Mouse (Mus musculus) heart, adult 2 months (tissue): ENCODE results near the gene Pgm5. TPM values are rescaled to one million over a fixed set of nuclear protein-coding genes. Genes with fewer than 3 reads are reported as not detected.

Source experiments
- DNase-seq, 2 experiments: peaks; one replicate each; pipeline ENCODE4 v3.0.0; 2021
- H3K27ac ChIP-seq: fragments of 200-600 bp; 2 replicates; pipeline ENCODE4 v1.8.1; 2022
- H3K27me3 ChIP-seq: fragments of 200-500 bp; 2 replicates; pipeline ENCODE4 v1.6.1; 2012; ENCODE audit warnings: mild to moderate bottlenecking, low read length, inconsistent platforms, mixed read lengths; ENCODE audit not compliant: control insufficient read depth, insufficient read depth
- H3K36me3 ChIP-seq: fragments of 200-500 bp; 2 replicates; pipeline ENCODE4 v1.6.1; 2012; ENCODE audit warnings: low read length, inconsistent platforms; ENCODE audit not compliant: control insufficient read depth, insufficient read depth
- H3K4me1 ChIP-seq: fragments of 200-500 bp; 2 replicates; pipeline ENCODE4 v1.6.1; 2011; ENCODE audit warnings: low read length; ENCODE audit not compliant: control insufficient read depth, insufficient read depth
- H3K4me3 ChIP-seq: fragments of 200-600 bp; 2 replicates; pipeline ENCODE4 v1.8.1; 2022
- H3K79me2 ChIP-seq: fragments of 200-500 bp; replicated peaks from 2 replicates; pipeline ENCODE4 v1.6.1; 2012; ENCODE audit warnings: mild to moderate bottlenecking, inconsistent platforms, low read length, moderate library complexity, mixed read lengths; ENCODE audit not compliant: control insufficient read depth, insufficient read depth
- H3K9ac ChIP-seq: fragments of 200-500 bp; 2 replicates; pipeline ENCODE4 v1.6.1; 2012; ENCODE audit warnings: low read depth, mild to moderate bottlenecking, control low read depth, inconsistent platforms, low read length, mixed read lengths
- CTCF ChIP-seq: fragments of 200-600 bp; IDR thresholded peaks from 2 replicates; pipeline ENCODE4 v1.8.1; 2022; ENCODE audit warnings: antibody characterized with exemption, mild to moderate bottlenecking, moderate library complexity
- EP300 ChIP-seq: fragments of 200-500 bp; IDR thresholded peaks from 2 replicates; pipeline ENCODE4 v1.6.1; 2011; ENCODE audit warnings: low read depth, low read length, control low read depth; ENCODE audit not compliant: insufficient read depth
- POLR2A ChIP-seq: fragments of 200-500 bp; IDR thresholded peaks from 2 replicates; pipeline ENCODE4 v1.6.1; 2011; ENCODE audit warnings: mild to moderate bottlenecking, low read depth, low read length, control low read depth; ENCODE audit not compliant: insufficient read depth
- WGBS: fragments of 180-500 bp; shearing (Covaris S2); methylation state at CpG from one replicate; pipeline ENCODE4 v1.1.7; 2018; 5-methylcytosine and 5-hydroxymethylcytosine counted together
- intact Hi-C: fragments of 180-260 bp; cut with DNase I; formaldehyde crosslinking; loops from one replicate; pipeline ENCODE4 v1.15.1; 2025
- polyA plus RNA-seq: library from polyadenylated mRNA; depleted of rRNA; stranded (reverse); fragments of >200 nt; gene quantifications from 2 replicates; pipeline ENCODE4 v1.2.3, GENCODE M21; 2012
- total RNA-seq, 2 experiments: library from RNA; stranded (reverse); gene quantifications; 2 replicates each; pipeline ENCODE4 v1.2.3; 2021

Pgm5 gene
- total and polyA plus RNA-seq, 3 experiments, result 48.6 to 103 (median 93.8) TPM

DNA sequence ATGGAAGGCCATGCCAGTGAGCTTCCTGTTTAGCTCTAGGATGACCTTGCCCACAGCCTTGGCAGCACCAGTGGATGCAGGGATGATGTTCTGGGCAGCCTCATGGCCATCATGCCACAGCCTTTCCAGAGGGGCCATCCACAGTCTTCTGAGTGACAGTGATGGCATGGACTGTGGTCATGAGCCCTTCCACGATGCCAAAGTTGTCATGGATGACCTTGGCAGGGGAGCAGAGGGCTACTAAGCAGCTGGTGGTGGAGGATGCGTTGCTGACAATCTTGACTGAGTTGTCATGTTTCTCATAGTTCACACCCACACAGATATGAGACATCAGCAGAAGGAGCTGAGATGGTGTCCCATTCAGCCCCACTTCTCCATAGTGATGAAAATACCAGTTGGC, 169.0 kb downstream of the Pgm5 start:
- Histone ChIP-seq H3K4me3 (no peak overlapping the region), H3K36me3 (no peaks in the 10 kb centered on the region), H3K27ac (no peak overlapping the region), H3K79me2 (no peaks in the 10 kb centered on the region), H3K4me1 (no peaks in the 10 kb centered on the region; the same call in 1 of the 2 replicates), H3K27me3 (no peaks in the 10 kb centered on the region), H3K9ac (no peak overlapping the region)
- no peak for TF ChIP-seq CTCF
- TF ChIP-seq EP300, result no peak
- TF ChIP-seq POLR2A, result no peak
- no peak for DNase-seq
- WGBS, result 63% methylated on average over 2 of the region's 2 CpGs
- intact Hi-C loops, result no loop called here

- H3K79me2 ChIP-seq, result no peaks in the 10 kb centered on the region
- no peaks in the 10 kb centered on the region for H3K27me3 ChIP-seq
- intact Hi-C loops, result no loop called here
- no peak for DNase-seq
- no peaks in the 10 kb centered on the region; the same call in 1 of the 2 replicates for H3K4me1 ChIP-seq
- H3K4me3 ChIP-seq, result no peak overlapping the region
- no peak for TF ChIP-seq EP300
- no peak for TF ChIP-seq POLR2A
- no peak for TF ChIP-seq CTCF
- H3K9ac ChIP-seq, result no peak overlapping the region
- no peak overlapping the region for H3K27ac ChIP-seq
- no peaks in the 10 kb centered on the region for H3K36me3 ChIP-seq
- WGBS, result 89% methylated on average over 4 of the region's 4 CpGs
Measured at GRCm38 (mm10) chr19:24689531-24689930, 172.1 kb downstream of the Pgm5 start.

- Histone ChIP-seq H3K27ac (no peak overlapping the region), H3K9ac (no peak overlapping the region), H3K27me3 (no peaks in the 10 kb centered on the region), H3K36me3 (peaks cover 3% of the 10 kb centered on the region; the same call in 1 of the 2 replicates), H3K4me3 (no peak overlapping the region), H3K79me2 (no peaks in the 10 kb centered on the region), H3K4me1 (peaks cover 1% of the 10 kb centered on the region; the same call in 1 of the 2 replicates)
- 87% methylated on average over 6 of the region's 6 CpGs for WGBS
- no peak for DNase-seq
- intact Hi-C loops, result no loop called here
- no peak for TF ChIP-seq CTCF
- TF ChIP-seq EP300, result no peak
- TF ChIP-seq POLR2A, result no peak
Measured at GRCm38 (mm10) chr19:24688327-24688726, 173.3 kb downstream of the Pgm5 start.

GRCm38 (mm10) chr19:24686411-24686810, 175.2 kb downstream of the Pgm5 start:
- Histone ChIP-seq H3K36me3 (peaks cover 3% of the 10 kb centered on the region; the same call in 1 of the 2 replicates), H3K27ac (no peak overlapping the region), H3K27me3 (no peaks in the 10 kb centered on the region), H3K4me1 (peaks cover 2% of the 10 kb centered on the region; the same call in 1 of the 2 replicates), H3K4me3 (no peak overlapping the region), H3K9ac (no peak overlapping the region), H3K79me2 (no peaks in the 10 kb centered on the region)
- TF ChIP-seq EP300 (no peak), CTCF (no peak)
- WGBS, result 87% methylated on average over 10 of the region's 10 CpGs
- no peak for DNase-seq
- intact Hi-C loops, result no loop called here

GRCm38 (mm10) chr19:24683016-24683720, 178.5 kb downstream of the Pgm5 start:
- Histone ChIP-seq H3K79me2 (no peaks in the 10 kb centered on the region), H3K27ac (peak overlapping the region; percentile 76), H3K27me3 (no peaks in the 10 kb centered on the region), H3K4me3 (no peak overlapping the region), H3K4me1 (peaks cover 2% of the 10 kb centered on the region; the same call in 1 of the 2 replicates), H3K36me3 (peaks cover 3% of the 10 kb centered on the region; the same call in 1 of the 2 replicates), H3K9ac (no peak overlapping the region)
- WGBS, result 44% methylated on average over 12 of the region's 12 CpGs
- intact Hi-C loops, result no loop called here
- TF ChIP-seq EP300 (peak; percentile 79; the same call in 1 of the 2 replicates), POLR2A (no peak)
- DNase-seq, result peak; percentile 47 to 78

DNA sequence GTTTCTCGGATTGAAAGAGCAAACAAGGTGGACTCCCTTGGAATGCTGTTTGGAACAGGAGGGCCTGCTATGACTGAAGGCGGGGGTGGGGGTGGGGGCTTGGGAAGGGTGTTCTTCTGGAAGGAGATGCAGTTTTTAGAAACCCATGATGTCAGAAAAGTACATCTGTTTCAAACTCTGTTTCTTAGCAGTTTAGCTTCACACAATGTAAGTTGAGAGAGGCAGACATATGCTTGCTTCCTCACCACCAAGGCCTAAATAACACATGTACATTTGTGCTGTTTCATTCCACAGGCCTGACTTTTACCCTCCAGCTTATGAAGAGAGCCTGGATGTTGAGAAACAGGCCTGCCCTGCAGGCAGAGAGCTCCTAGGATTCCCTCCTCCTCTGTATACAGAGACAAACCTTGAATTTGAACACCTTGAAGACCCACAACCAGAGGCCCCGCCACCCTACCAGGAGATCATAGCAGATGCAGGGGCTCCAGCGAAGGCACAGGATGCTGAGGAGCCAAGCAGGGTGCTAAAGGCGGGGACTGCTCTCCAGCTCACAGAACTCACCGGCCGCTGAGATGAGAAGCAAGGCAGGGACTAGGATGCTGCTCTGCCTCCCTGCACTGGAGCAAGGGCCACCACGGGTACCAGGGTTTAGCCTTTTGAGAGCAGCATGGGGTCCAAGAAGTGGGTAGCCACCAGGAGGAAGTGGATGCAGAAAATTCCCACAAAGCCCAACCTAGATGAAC, 184.2 kb downstream of the Pgm5 start:
- H3K9ac ChIP-seq, result no peak overlapping the region
- peaks cover 6% of the 10 kb centered on the region for H3K4me1 ChIP-seq
- H3K27me3 ChIP-seq, result no peaks in the 10 kb centered on the region
- no peak overlapping the region; the same call in 1 of the 2 replicates for H3K27ac ChIP-seq
- no peak overlapping the region for H3K4me3 ChIP-seq
- no peaks in the 10 kb centered on the region for H3K36me3 ChIP-seq
- no peak for DNase-seq
- intact Hi-C loops, result no loop called here
- TF ChIP-seq CTCF (no peak), EP300 (no peak), POLR2A (no peak)
- 79% methylated on average over 8 of the region's 8 CpGs for WGBS
- H3K79me2 ChIP-seq, result no peaks in the 10 kb centered on the region
